Mouse (Mus musculus): ENCODE results near the gene Cadm1. TPM values are rescaled to one million over a fixed set of nuclear protein-coding genes. Genes with fewer than 3 reads are reported as not detected.

Cadm1 gene
- polyA plus RNA-seq, 1 experiment: not detected

DNA sequence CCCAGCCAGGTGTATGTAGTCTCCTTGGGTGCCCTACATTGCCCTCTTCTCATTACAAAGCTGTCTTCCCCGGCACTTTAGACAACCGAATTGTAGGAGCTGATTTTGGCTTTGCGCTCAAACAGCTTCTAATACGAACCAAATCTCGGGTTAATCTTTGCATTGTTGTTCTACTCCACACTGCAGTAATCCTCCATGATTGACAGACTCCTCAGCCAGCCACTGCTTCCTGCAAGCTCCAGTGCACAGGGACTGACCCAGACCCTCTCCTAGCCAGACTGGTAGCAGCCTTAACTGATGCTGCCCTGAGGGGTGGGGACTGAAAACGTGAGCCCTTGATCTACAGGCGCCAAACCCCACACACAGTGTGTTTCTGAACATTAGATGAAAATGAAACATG is 275.7 kb downstream of the Cadm1 start:
- TF ChIP-seq GATA1 (IDR thresholded peaks at IDR 0.05; ENCODE audit: low read length): no peak

DNA sequence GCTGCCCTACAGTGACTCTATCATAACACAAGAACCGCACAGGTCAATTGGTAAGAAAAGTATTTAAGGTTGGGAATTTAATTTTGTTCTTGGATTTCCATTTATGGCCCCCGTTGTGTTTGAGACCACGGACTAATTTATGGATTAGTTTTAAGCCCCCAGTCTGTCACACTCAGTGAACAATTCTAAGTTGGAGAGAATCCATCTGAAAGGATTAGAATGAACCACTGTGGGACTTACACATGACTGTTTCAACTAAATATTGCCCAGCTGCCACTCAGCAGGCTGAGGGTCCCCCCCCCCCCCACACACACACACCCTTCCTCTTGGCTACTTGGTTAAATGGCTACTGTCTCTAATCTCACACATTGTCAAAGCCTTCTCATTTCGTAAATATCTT is 295.7 kb downstream of the Cadm1 start:
- TF ChIP-seq GATA1 (IDR thresholded peaks at IDR 0.05; ENCODE audit: low read length): no peak

GRCm38 (mm10) chr9:47828762-47829161 is 298.8 kb downstream of the Cadm1 start:
- no peak for TF ChIP-seq GATA1 (IDR thresholded peaks at IDR 0.05; ENCODE audit: low read length)

DNA sequence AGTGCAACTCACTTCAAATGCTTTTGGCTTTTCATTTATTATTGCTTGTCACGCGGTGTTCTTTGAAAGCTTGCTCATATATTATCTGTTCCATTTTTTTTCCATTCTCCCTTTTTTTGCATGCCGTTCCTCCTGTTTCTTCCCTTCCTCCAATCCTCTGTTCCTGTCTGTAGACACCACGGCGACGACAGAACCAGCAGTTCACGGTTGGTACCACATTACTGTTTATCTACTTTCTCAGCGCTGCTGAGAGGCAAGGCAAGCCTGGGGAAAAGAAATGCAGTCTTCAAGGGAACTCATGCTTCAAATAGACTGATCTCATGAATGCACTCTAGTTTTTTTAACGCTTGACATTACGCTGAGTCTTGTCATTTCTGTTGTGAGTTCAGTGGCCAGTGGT is 299.2 kb downstream of the Cadm1 start:
- no peak for TF ChIP-seq GATA1 (IDR thresholded peaks at IDR 0.05; ENCODE audit: low read length)

DNA sequence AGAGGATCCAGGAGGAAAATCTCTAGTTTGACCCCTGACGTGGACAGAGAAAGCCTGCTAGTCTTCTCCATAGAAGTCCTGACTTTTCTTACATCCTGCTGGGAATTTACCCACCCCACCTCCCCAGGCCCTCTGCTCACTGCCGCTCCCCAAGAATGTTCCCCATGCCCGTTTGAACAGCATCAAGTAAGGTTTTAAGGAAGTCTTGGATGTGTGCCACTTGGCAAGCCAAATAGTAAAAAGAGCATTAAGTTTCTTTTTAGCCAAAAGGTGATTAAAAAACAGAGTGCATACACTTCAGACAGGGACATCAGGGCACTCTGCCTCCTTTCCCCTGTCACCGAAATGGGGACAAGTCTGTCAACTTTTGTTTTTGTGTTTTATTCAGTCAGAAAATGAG is 299.9 kb downstream of the Cadm1 start:
- TF ChIP-seq GATA1 (IDR thresholded peaks at IDR 0.05; ENCODE audit: low read length): no peak

GRCm38 (mm10) chr9:47831412-47831811 is 301.4 kb downstream of the Cadm1 start:
- TF ChIP-seq GATA1 (IDR thresholded peaks at IDR 0.05; ENCODE audit: low read length): no peak

- no peak for TF ChIP-seq GATA1 (IDR thresholded peaks at IDR 0.05; ENCODE audit: low read length)
Measured at GRCm38 (mm10) chr9:47838170-47838569, 308.2 kb downstream of the Cadm1 start.

DNA sequence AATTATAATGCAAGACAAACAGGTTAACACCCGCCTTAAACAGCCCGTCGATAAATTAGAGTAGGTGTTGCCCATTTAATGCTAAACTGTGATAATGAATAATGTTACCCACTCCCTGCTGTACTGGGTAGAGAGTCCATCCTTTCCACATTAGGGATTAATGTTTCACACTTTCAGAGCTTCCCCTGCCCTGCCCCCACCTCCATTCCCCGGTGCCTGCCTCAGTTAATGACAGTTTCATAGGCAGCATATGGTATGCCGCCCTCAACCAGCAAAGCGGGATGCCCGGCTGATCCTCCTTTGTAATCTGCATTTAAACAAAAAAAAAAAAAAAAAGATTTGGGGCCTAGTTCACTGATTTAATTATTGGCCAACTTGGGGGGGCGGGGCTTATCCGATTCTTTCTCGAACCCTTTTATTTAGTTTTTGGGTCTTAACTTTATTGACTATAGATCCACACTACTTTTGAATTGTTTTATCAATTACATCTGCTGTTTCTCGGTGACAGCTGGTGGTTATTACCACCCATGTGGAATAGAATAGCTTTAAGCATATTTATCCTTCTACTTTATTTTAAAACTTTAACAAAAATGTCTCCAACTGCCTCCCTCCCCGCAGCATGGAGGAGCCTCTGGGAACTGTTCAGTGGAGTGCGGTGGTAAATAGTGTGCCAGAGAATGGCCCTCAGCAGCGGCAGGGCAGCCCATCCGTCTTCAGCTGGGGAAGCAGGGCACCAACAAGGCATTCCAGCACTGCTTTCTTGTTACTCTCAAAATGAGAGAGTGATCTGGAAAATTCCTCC is 309.1 kb downstream of the Cadm1 start:
- TF ChIP-seq GATA1 (IDR thresholded peaks at IDR 0.05; ENCODE audit: low read length): no peak

- no peak for TF ChIP-seq GATA1 (IDR thresholded peaks at IDR 0.05; ENCODE audit: low read length)
Measured at GRCm38 (mm10) chr9:47839692-47840025, 309.7 kb downstream of the Cadm1 start.

DNA sequence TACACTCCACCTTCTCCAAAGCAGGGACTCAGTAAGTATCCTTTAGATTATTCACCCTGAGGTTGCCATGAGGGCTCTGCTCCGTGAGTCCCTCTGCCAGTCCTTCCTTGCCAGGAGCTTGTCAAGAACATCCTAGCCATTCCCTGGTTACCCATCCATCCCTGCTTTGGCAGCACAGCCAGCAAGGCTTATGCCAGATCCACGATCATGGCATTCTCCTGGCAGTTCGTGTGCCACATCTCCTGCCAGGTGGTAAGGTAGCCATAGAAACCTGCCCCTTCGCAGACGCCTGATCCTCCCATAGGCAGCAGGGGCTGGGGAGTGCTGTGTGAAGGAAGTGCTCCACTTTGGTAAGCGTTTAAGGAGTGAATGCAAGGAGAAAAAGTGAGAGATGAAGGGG is 313.4 kb downstream of the Cadm1 start:
- TF ChIP-seq GATA1 (IDR thresholded peaks at IDR 0.05; ENCODE audit: low read length): no peak

DNA sequence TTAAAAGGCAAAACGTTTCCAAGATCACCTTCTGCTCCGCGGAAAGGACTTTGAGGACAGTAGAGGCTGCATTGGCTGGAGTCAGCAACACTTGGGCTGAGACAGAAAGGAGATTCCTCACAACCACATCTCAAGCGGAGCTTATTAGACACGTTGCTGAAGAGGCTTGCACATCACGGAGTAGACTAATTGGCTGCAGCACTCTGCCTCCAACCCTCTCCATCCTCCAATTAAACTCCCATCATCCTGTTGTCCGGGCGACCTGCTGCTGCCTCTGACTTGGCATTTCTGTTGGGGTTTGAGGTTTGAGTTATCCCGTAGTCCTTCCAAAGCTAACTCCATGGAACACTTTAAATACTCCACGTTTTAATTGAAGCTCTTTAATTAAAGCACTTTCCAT is 316.3 kb downstream of the Cadm1 start:
- no peak for TF ChIP-seq GATA1 (IDR thresholded peaks at IDR 0.05; ENCODE audit: low read length)

DNA sequence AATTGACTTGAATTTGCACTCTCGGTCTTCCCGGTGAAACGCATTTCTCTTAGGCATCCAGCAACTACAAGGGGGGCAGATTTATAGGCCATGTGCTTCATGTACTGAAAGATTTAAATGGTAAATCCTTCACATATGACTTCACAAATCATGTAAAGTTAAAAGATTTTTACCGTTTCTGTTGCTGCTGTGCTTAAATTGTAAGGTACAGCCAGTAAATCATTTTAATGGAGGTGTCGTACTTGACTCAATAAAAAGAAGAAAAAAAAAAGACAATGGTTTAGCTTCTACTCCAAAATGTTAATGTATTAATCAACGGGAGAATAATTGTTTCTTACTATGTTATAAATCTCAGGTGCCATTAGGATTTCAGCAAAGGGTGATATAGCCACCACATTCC is 317.0 kb downstream of the Cadm1 start:
- TF ChIP-seq GATA1 (IDR thresholded peaks at IDR 0.05; ENCODE audit: low read length): no peak

GRCm38 (mm10) chr9:47847797-47848196 is 317.8 kb downstream of the Cadm1 start:
- no peak for TF ChIP-seq GATA1 (IDR thresholded peaks at IDR 0.05; ENCODE audit: low read length)

DNA sequence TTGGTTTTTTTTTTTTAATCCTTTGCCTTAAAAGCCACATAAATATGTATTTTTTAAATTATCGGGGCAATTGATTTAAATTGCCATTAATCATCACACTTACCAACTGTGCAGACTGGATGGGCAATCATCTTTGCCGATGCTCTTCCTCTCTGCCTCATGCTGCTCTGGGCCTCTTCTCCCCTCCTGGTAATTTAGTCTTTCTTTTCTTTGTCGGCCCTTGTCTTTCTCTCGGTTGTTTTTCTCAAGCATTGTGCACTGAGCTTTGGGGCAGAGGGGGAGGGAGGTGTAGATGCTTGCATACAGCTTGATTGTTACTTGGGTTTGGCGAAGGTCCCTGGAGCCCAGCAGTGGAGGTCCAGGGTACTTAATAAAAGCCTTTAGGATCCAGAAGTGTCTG is 318.8 kb downstream of the Cadm1 start:
- TF ChIP-seq GATA1 (IDR thresholded peaks at IDR 0.05; ENCODE audit: low read length): no peak

- TF ChIP-seq GATA1 (IDR thresholded peaks at IDR 0.05; ENCODE audit: low read length): no peak
Measured at GRCm38 (mm10) chr9:47856311-47856710, 326.3 kb downstream of the Cadm1 start.

DNA sequence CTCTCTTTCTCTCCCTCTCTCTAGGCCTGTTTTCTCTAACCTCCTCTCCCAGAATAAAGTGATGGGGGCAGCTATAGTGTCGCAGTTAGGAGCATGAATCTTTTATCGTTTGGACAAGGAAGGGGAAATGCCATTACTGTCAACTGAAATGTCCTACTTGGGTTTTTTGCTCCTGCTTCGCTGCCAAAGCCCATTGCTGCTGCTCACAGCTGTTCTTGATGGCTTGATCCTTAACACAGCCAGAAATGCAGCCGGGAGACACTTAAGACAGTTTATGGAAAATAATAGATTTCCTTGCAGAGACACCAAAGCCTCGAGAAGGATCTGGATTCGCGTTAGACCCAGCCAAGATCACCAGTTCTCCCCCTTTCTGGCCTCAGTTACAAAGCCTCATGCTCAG is 327.3 kb downstream of the Cadm1 start:
- TF ChIP-seq GATA1 (IDR thresholded peaks at IDR 0.05; ENCODE audit: low read length): no peak

- TF ChIP-seq GATA1 (IDR thresholded peaks at IDR 0.05; ENCODE audit: low read length): no peak
Measured at GRCm38 (mm10) chr9:47858134-47858533, 328.2 kb downstream of the Cadm1 start.

Data from G1E-ER4 (cell line).